Mouse (Mus musculus) A20 (cell line): ENCODE data around the gene Dpagt1.

Source experiments
- DNase-seq: peaks from one replicate; pipeline ENCODE4 v3.0.0-alpha.2; 2011; ENCODE audit warnings: low read depth, low spot score

The Dpagt1 gene

DNA sequence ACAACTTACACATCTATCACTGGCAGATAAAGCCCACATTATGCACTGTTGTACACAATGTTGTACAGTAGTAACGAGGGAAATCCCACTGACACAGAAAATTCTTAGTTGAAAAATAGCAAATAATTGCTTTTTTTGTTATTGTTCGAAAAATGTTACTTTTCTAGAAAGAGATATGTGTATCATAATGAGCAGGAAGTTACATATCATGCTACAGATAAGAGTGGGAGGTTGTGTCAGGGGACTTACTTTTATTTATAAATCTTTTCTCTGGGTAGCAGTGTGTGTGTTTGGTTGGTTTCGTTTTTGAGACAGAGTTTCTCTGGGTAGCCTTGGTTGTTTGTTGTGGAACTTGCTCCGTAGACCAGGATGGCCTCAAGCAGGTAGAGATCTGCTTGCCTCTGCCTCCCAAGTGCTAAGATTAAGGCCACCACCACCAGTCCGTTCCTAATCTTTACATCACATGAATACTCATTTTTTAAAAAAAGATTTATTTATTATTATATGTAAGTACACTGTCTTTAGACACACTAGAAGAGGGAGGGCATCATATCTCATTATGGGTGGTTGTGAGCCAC is 52.4 kb downstream of the Dpagt1 start:
- peak; percentile 59 for DNase-seq

DNA sequence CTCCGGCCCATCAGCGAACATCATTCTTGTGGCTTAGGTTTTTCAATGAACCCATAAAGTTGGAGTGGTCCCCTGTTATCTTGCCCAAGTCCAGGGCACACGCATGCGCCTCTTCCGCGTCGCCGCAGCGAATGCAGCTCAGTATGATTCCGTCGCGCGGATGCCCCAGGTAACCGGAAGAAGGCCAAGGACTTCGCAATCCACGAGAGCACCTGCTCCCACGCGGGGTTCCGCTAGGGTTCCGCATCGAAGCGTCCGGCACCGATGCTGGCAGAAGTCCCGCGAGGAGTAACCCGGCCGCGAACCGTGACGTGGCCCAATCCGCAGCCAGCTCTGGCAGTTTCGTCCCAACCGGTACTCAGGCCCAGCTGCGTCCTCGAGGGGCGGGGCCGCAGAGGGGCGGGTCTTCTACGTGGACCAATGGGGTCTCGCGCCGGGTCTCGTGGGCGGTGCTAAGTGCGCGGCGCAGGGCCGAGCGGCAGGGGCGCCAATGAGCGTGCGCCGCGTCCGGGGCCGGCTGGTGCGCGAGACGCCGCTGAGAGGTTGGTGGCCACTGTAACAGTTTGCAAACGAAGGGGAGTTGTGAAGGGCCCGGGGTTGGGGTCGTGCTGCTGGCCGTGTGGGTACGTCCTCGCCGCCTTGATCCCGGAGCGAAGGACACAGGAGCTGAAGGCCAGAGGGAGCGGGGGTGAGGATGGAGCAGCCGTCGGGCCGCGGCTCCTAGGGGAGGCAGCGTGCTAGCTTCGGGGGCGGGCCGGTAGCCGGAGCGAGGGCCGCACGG is 53.4 kb downstream of the Dpagt1 start, which contains the start of gene Hyou1:
Gene Hyou1 (plus strand): TSS at position 437 of the 781 bp plus-strand sequence.
- peak; percentile 100 for DNase-seq

DNA sequence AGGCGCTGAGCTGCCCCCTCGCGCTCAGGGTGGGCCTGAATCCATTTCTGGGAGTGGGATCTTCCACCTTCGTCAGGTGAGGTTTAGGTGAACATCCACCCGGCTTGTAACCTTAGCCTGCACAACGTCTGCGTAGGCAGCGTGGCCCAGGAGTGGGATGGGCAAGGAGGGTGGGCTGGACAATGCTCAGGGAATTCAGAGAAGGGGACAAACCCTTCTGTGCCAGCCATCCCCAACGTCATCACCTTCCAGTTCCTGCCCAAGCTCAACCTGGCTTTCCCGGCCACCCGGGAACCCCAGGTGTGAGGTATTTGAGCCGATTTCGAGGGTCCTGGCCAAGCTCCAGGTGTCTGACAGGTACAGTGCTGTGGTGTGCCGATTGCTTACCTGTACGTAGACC is 54.0 kb downstream of the Dpagt1 start:
- DNase-seq, result no peak
